In genomic region chr2:103018817-103019494, GRCm38 (mm10) we compare ENCODE assay signal across 10 mouse cellular contexts. TPM values are rescaled to one million over a fixed set of nuclear protein-coding genes. Genes with fewer than 3 reads are reported as not detected.
A peak's percentile ranks its signal among the peaks of the same experiment; 100 is the strongest.
DNase-seq lines count a peak whose midpoint lies in the region; ATAC-seq and TF ChIP-seq lines count a peak whose summit lies in the region.
"Had no signal": no experiment of that assay in that cellular context is flagged by ENCODE, and none has a peak within 500 bp of the region (broad histone marks: within the 10 kb centered on the region; RNA-seq: fewer than 3 reads in every experiment).

No protein-coding gene starts in this region.

- H3K4me2 ChIP-seq in heart, embryonic 12.5 days = no peak overlapping the region
- H3K4me2 ChIP-seq: neural tube, embryonic 12.5 days had no signal

- ATAC-seq in heart, embryonic 12.5 days (ENCODE audit: insufficient number of reproducible peaks, low FRiP score) = no peak

- H3K27me3 ChIP-seq in heart, adult 2 months (ENCODE audit: control insufficient read depth, insufficient read depth, low read length) = no peaks in the 10 kb centered on the region
- no peaks in the 10 kb centered on the region for H3K27me3 ChIP-seq in heart, embryonic 12.5 days (replicated peaks)
- H3K27me3 ChIP-seq: neural tube, embryonic 12.5 days had no signal

- no peak for TF ChIP-seq POLR2A in heart, adult 2 months (IDR thresholded peaks at IDR 0.05; ENCODE audit: insufficient read depth, low read depth, low read length)

- H3K36me3 ChIP-seq in heart, adult 2 months (ENCODE audit: control insufficient read depth, insufficient read depth, low read length) = no peaks in the 10 kb centered on the region
- H3K36me3 ChIP-seq in heart, embryonic 12.5 days = peaks cover 7% of the 10 kb centered on the region; the same call in 1 of the 2 replicates

- no peaks in the 10 kb centered on the region for H3K4me1 ChIP-seq in heart, adult 2 months (ENCODE audit: control insufficient read depth, insufficient read depth, low read length)
- no peaks in the 10 kb centered on the region for H3K4me1 ChIP-seq in heart, embryonic 12.5 days (replicated peaks)

- H3K9ac ChIP-seq in heart, adult 2 months (ENCODE audit: low read depth, low read length) = no peak overlapping the region
- H3K9ac ChIP-seq in heart, embryonic 12.5 days = no peak overlapping the region
- H3K9ac ChIP-seq: neural tube, embryonic 12.5 days had no signal

- no peaks in the 10 kb centered on the region for H3K79me2 ChIP-seq in heart, adult 2 months (replicated peaks; ENCODE audit: control insufficient read depth, insufficient read depth, low read length)

- no peak overlapping the region for H3K27ac ChIP-seq in heart, adult 2 months
- no peak overlapping the region for H3K27ac ChIP-seq in heart, embryonic 12.5 days (ENCODE audit: poor library complexity, severe bottlenecking)
- H3K27ac ChIP-seq: neural tube, embryonic 12.5 days had no signal

- intact Hi-C loops in heart, adult 2 months (cut with DNase I) = loop anchor here (1.0 to 2.0 kb wide), 3 partner anchors 216 to 336 kb away; no protein-coding TSS in a partner anchor

- peak; percentile 83 for TF ChIP-seq CTCF in heart, adult 2 months (IDR thresholded peaks at IDR 0.05)

- H3K9me3 ChIP-seq in heart, embryonic 12.5 days (replicated peaks) = no peaks in the 10 kb centered on the region
- H3K9me3 ChIP-seq: neural tube, embryonic 12.5 days had no signal

- TF ChIP-seq EP300 in heart, adult 2 months (IDR thresholded peaks at IDR 0.05; ENCODE audit: insufficient read depth, low read depth, low read length) = no peak

- H3K4me3 ChIP-seq in heart, adult 2 months = no peak overlapping the region
- H3K4me3 ChIP-seq in heart, embryonic 12.5 days = no peak overlapping the region
- H3K4me3 ChIP-seq: neural tube, embryonic 12.5 days had no signal

- WGBS in heart, adult 2 months = 52% methylated on average over 9 of the region's 9 CpGs
- WGBS in heart, embryonic 12.5 days = 72% methylated on average over 9 of the region's 9 CpGs

- no peak for DNase-seq in heart, adult 2 months
- peak; percentile 25 for DNase-seq in A20 (ENCODE audit: low read depth, low spot score)
- peak; percentile 12 for DNase-seq in T-cell, adult 2 months (ENCODE audit: low spot score)
- peak; percentile 29 for DNase-seq in lung, postnatal 14 days
- no peak for DNase-seq in spleen, adult 12 weeks (ENCODE audit: low spot score)
- DNase-seq in testis, postnatal 14 days (ENCODE audit: low spot score) = no peak
- no peak for DNase-seq in right cerebral cortex, adult 2 months (ENCODE audit: low spot score in 2 of 2)
- DNase-seq: adrenal gland, adult 2 months had no signal

RNA-seq across cellular contexts. Expression of gene Pdhx, which starts 54.4 kb away (rescaled TPM):
- total RNA-seq in heart, adult 2 months (2021) = 100 to 1,000 TPM; 147 to 162 TPM
- 102 and 124 TPM in 2 replicates for polyA plus RNA-seq in heart, adult 2 months (2012; rRNA removed)
- 53.6 and 56.5 TPM in 2 replicates for polyA plus RNA-seq in heart, embryonic 12.5 days (2016; fragmentation: Nextera tagmentation; extraction: Ambion mirVana)

RNA-seq across cellular contexts. Expression of gene Apip, which starts 54.5 kb away (rescaled TPM):
- 10 to 100 TPM; 62.5 to 74.7 TPM for total RNA-seq in heart, adult 2 months (2021)
- polyA plus RNA-seq in heart, adult 2 months (2012; rRNA removed) = 44.2 and 65.5 TPM in 2 replicates
- polyA plus RNA-seq in heart, embryonic 12.5 days (2016; fragmentation: Nextera tagmentation; extraction: Ambion mirVana) = 57.8 and 58.9 TPM in 2 replicates

Comparison
In these comparisons a context has a peak if more than half of its experiments do, and no peak if none do; other contexts are left out.
1. DNase-seq: peak in A20 (single experiment), T-cell, adult 2 months (single experiment) and lung, postnatal 14 days (single experiment); none in heart, adult 2 months (0 of 2), spleen, adult 12 weeks (single experiment), testis, postnatal 14 days (single experiment) and right cerebral cortex, adult 2 months (0 of 2).